In the genomic region with DNA sequence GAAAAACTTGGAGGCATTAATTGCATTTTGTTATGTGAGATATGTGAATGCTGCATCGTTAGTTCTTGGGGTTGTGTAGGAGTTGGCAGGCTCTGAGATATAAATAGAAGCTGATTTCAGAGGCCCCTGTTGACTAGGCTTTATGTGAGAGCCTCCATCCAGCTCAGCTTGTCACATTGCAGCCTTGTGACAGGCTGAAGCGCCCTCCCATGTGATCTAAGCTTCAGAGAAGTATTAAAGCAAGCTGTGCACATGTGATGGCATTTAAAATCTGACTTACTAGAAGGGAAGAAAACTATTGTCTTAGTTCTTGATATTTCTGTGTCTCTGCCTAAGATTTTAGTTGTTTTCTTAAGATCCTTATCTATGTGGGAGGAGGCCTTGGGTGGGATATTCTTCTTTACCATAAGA, we compare ENCODE assay signal across 8 mouse cellular contexts. TPM values are rescaled to one million over a fixed set of nuclear protein-coding genes. Genes with fewer than 3 reads are reported as not detected.
A peak's percentile ranks its signal among the peaks of the same experiment; 100 is the strongest.
DNase-seq lines count a peak whose midpoint lies in the region; ATAC-seq and TF ChIP-seq lines count a peak whose summit lies in the region.

No protein-coding gene starts in this region.

- no peaks in the 10 kb centered on the region for H3K9me3 ChIP-seq in ES-Bruce4 (replicated peaks; ENCODE audit: control insufficient read depth, insufficient read depth, low read length, poor library complexity, severe bottlenecking)
- H3K9me3 ChIP-seq in forebrain, embryonic 10.5 days, result no peaks in the 10 kb centered on the region
- no peaks in the 10 kb centered on the region for H3K9me3 ChIP-seq in heart, embryonic 15.5 days (replicated peaks)
- no peaks in the 10 kb centered on the region for H3K9me3 ChIP-seq in liver, embryonic 13.5 days (replicated peaks)
- H3K9me3 ChIP-seq in stomach, embryonic 16.5 days (replicated peaks; ENCODE audit: control insufficient read depth, low read length), result no peaks in the 10 kb centered on the region

- H3K4me1 ChIP-seq in ES-Bruce4 (ENCODE audit: control insufficient read depth, insufficient read depth, low read length), result peaks cover 2% of the 10 kb centered on the region
- peaks cover 26% of the 10 kb centered on the region for H3K4me1 ChIP-seq in forebrain, embryonic 10.5 days
- peaks cover 19% of the 10 kb centered on the region for H3K4me1 ChIP-seq in heart, embryonic 15.5 days (replicated peaks)
- peaks cover 24% of the 10 kb centered on the region for H3K4me1 ChIP-seq in liver, embryonic 13.5 days (replicated peaks)
- H3K4me1 ChIP-seq in stomach, embryonic 16.5 days (ENCODE audit: control insufficient read depth, insufficient read depth, low read length), result peaks cover 9% of the 10 kb centered on the region

- ATAC-seq in heart, embryonic 15.5 days (replicated peaks; ENCODE audit: insufficient number of reproducible peaks, insufficient read depth, low FRiP score, low read depth), result peak; percentile 45
- peak; percentile 8; the same call in 1 of the 2 replicates for ATAC-seq in liver, embryonic 13.5 days (ENCODE audit: low read depth)
- ATAC-seq in stomach, embryonic 16.5 days (ENCODE audit: insufficient read depth, low FRiP score), result no peak

- H3K9ac ChIP-seq in ES-Bruce4 (ENCODE audit: low read depth, poor library complexity, severe bottlenecking), result peak overlapping the region; percentile 98
- H3K9ac ChIP-seq in heart, embryonic 15.5 days, result peak overlapping the region; percentile 58
- H3K9ac ChIP-seq in liver, embryonic 13.5 days, result peak overlapping the region; percentile 79
- peak overlapping the region; percentile 64 for H3K9ac ChIP-seq in stomach, embryonic 16.5 days (ENCODE audit: low read length)

- H3K27me3 ChIP-seq in ES-Bruce4 (ENCODE audit: control insufficient read depth, insufficient read depth, low read length, poor library complexity, severe bottlenecking), result no peaks in the 10 kb centered on the region
- no peaks in the 10 kb centered on the region for H3K27me3 ChIP-seq in forebrain, embryonic 10.5 days (ENCODE audit: poor library complexity, severe bottlenecking)
- no peaks in the 10 kb centered on the region for H3K27me3 ChIP-seq in heart, embryonic 15.5 days
- no peaks in the 10 kb centered on the region for H3K27me3 ChIP-seq in liver, embryonic 13.5 days
- no peaks in the 10 kb centered on the region for H3K27me3 ChIP-seq in stomach, embryonic 16.5 days (ENCODE audit: control insufficient read depth, insufficient read depth, low read length)

- DNase-seq in c-Kit-positive CD71-negative TER-119-negative erythroid progenitor cells, embryonic 14.5 days (ENCODE audit: low read depth), result peak; percentile 64
- peak; percentile 34 for DNase-seq in forebrain, embryonic 10.5 days (ENCODE audit: extremely low spot score, low spot score)
- DNase-seq in kidney, postnatal 14 days, result peak; percentile 61
- peak; percentile 55 for DNase-seq in liver, embryonic 13.5 days
- DNase-seq in naive thymus-derived CD4-positive, alpha-beta T cell, adult 2 months (ENCODE audit: low read depth), result peak; percentile 63

- H3K4me2 ChIP-seq in heart, embryonic 15.5 days, result peak overlapping the region; percentile 70
- H3K4me2 ChIP-seq in liver, embryonic 13.5 days, result peak overlapping the region; percentile 71
- peak overlapping the region; percentile 76 for H3K4me2 ChIP-seq in stomach, embryonic 16.5 days (ENCODE audit: low read depth, low read length)

- TF ChIP-seq CTCF in ES-Bruce4 (IDR thresholded peaks at IDR 0.05; ENCODE audit: low read depth, low read length), result no peak

- peak overlapping the region; percentile 54 for H3K4me3 ChIP-seq in ES-Bruce4 (ENCODE audit: low read depth, low read length)
- H3K4me3 ChIP-seq in forebrain, embryonic 10.5 days, result peak overlapping the region; percentile 90
- peak overlapping the region; percentile 90 for H3K4me3 ChIP-seq in heart, embryonic 15.5 days
- peak overlapping the region; percentile 98 for H3K4me3 ChIP-seq in liver, embryonic 13.5 days (replicated peaks)
- peak overlapping the region; percentile 79 for H3K4me3 ChIP-seq in stomach, embryonic 16.5 days (replicated peaks; ENCODE audit: low read length)

- H3K36me3 ChIP-seq in ES-Bruce4 (ENCODE audit: control insufficient read depth, insufficient read depth, low read length, poor library complexity, severe bottlenecking), result peaks cover 22% of the 10 kb centered on the region
- peaks cover 30% of the 10 kb centered on the region for H3K36me3 ChIP-seq in forebrain, embryonic 10.5 days (replicated peaks)
- peaks cover 17% of the 10 kb centered on the region for H3K36me3 ChIP-seq in heart, embryonic 15.5 days
- H3K36me3 ChIP-seq in liver, embryonic 13.5 days, result peaks cover 21% of the 10 kb centered on the region
- peaks cover 5% of the 10 kb centered on the region for H3K36me3 ChIP-seq in stomach, embryonic 16.5 days (ENCODE audit: control insufficient read depth, insufficient read depth, low read length)

- 2% methylated on average over 2 of the region's 2 CpGs for WGBS in forebrain, embryonic 10.5 days
- WGBS in heart, embryonic 15.5 days, result 0% methylated on average over 2 of the region's 2 CpGs
- 0% methylated on average over 2 of the region's 2 CpGs for WGBS in liver, embryonic 13.5 days (ENCODE audit: insufficient replicate concordance)
- WGBS in stomach, embryonic 16.5 days, result 0% methylated on average over 2 of the region's 2 CpGs

- H3K27ac ChIP-seq in ES-Bruce4 (ENCODE audit: insufficient read depth, low read length), result no peak overlapping the region
- H3K27ac ChIP-seq in forebrain, embryonic 10.5 days, result peak overlapping the region; percentile 99
- peak overlapping the region; percentile 87 for H3K27ac ChIP-seq in heart, embryonic 15.5 days
- peak overlapping the region; percentile 76 for H3K27ac ChIP-seq in liver, embryonic 13.5 days
- peak overlapping the region; percentile 57 for H3K27ac ChIP-seq in stomach, embryonic 16.5 days (ENCODE audit: low read length)

- no peak for TF ChIP-seq EP300 in ES-Bruce4 (IDR thresholded peaks at IDR 0.05; ENCODE audit: insufficient read depth, low read depth, low read length)

- TF ChIP-seq POLR2A in ES-Bruce4 (IDR thresholded peaks at IDR 0.05; ENCODE audit: insufficient read depth, low read length), result no peak

RNA-seq across cellular contexts. Expression of a gene that starts 2.1 kb away (rescaled TPM):
- polyA plus RNA-seq in ES-Bruce4 (2011; ENCODE audit: insufficient read depth, insufficient read length, low read depth, missing spikeins), result 80.6 and 87.9 TPM in 2 replicates
- polyA plus RNA-seq in forebrain, embryonic 10.5 days (2016; fragmentation: Nextera tagmentation; extraction: Ambion mirVana), result 78.8 and 85.0 TPM in 2 replicates
- 89.3 and 96.6 TPM in 2 replicates for polyA plus RNA-seq in heart, embryonic 15.5 days (2015; fragmentation: Nextera tagmentation; extraction: Ambion mirVana)
- 36.8 and 38.6 TPM in 2 replicates for polyA plus RNA-seq in liver, embryonic 13.5 days (2015; fragmentation: Nextera tagmentation; extraction: Ambion mirVana)
- polyA plus RNA-seq in stomach, embryonic 16.5 days (2015; fragmentation: Nextera tagmentation; extraction: Ambion mirVana), result 49.2 and 54.5 TPM in 2 replicates
